Mouse (Mus musculus) 3134 (cell line): ENCODE data around the gene Sbsn.

Experiments
- DNase-seq: peaks from one replicate; pipeline ENCODE4 v3.0.0-alpha.2; 2011; ENCODE audit warnings: low spot score; ENCODE audit not compliant: insufficient read length; ENCODE audit errors: extremely low read depth

Sbsn gene

DNA sequence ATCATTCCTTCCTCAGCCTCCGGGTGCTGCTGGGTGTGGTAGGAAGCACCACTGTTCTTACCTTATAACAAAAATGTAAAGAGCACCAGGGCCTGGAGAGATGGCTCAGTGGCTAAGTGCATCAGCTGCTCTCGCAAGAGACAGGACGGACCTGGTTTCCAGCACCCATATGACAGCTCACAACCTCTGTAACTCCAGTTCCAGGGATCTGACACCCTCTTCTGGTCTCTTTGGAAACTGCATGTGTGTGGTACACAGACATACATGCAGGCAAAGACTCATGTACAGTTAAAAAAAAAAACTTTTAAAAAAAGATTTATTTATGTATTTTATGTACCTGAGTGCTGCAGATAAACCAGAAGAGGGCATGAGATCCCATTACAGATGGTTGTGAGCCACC is 52.0 kb downstream of the Sbsn start:
- no peak for DNase-seq

DNA sequence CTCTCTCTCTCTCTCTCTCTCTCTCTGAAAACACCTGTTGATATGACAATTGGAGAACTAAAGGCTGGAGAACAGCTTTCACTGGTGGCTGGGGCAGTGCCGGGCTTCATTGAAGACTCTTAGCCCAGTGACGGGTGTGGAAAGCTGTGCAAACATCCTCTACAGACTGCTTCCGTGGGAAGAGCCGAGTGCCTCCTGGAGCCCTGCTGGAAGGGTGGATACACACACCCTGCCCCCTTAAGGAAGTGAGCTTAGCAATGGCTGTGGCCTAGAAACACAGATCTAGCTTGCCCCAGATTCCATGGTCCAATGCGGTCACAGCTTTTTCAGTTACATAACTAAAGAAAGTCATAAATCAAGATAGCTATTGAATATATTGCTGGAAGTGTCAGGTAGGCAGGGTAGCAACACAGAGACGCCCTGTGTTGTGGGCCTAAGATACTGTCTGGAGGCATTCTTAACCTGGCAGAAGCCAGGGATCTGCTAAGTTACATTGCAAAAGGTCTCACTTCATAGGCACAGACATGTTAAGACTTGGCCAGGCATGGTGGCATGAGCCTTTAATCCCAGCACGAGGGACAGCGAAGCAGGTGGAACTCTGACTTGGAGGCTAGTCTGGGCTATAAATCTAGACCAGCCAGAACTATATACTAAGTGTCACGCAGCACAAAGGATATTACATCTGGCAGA is 52.9 kb downstream of the Sbsn start:
- DNase-seq, result no peak
